Mouse (Mus musculus) right cerebral cortex, adult 2 months (tissue): ENCODE results near the gene Qprt.

Experiments
- DNase-seq, 2 experiments: peaks; one replicate each; pipeline ENCODE4 v3.0.0; 2021 to 2022; ENCODE audit warnings: low spot score in 2 of 2

Qprt gene

DNA sequence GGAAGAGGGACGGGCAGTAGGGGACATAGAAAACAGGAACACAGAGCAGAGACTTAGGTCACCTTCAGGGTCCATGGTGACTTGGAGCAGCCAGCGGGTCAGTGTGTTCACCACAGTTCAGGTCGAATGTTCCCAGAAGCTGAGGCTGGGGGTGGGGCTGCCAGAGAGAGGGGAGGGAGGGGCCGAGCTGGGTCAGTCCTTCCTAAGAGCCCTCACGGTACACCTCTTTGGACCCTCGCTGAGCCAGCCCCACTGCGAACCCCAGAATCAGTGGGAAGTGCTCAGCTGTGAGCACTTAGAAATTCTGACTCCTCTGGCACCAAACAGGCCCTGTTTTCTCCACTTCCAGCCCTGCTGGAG, at the start of gene Qprt:
Gene Qprt (minus strand): TSS at position 316 of the 360 bp plus-strand sequence.
- DNase-seq: no peak

DNA sequence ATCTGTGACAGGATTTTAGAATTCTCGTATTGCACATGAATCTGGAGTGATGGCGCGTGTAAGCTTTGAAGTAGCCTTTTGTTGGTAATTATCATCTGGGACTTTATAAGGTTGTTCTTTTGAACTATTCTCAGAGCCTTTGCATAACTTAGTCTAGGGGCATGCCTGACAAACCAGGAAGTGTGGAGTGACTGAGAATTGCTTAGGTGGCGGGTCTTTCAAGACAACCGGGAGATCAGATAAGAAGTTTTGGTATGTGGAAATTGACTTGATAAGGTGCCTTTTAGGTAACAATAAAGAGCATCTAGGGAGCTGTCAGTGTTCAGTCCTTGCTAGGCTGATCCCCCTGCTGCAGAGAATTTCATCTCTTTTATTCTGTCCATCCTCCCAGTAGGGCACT, 44.5 kb upstream of the Qprt start:
- DNase-seq: no peak

DNA sequence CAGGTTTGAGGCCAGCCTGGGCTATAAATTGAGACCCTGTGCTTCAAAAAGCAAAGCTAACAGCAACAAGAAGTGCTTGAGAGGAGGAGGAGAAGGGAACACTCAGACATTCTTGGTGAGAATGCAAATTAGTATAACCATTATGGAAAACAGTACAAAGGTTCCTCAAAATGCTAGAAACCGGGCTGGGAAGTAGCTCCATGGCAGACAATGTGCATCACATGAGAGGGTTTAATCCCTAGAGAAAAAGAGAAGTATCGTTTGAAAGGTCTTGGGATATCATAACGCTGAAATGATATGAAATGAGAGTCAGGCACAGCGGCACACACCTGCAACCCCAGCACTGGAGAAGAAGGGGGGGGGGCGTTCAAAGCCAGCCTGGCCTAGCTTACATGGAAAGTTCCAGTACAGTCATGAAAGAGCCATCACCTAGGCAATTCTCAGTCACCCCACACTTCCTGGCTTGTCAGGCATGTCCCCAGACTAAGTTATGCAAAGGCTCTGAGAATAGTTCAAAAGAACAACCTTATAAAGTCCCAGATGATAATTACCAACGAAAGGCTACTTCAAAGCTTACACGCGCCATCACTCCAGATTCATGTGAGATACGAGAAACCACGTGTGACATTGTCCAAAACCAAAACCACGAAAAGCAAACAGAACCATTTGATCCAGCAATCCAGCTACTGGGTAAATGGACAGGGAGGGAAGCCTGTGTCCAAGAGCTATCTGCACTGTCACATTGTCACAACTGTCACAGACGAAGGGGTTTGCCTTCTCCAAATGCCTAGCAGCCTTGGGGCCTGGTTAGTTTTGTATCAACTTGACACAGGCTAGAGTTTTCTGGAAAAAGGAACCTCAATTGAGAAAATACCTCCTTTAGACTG, 43.8 kb upstream of the Qprt start:
- DNase-seq: no peak

DNA sequence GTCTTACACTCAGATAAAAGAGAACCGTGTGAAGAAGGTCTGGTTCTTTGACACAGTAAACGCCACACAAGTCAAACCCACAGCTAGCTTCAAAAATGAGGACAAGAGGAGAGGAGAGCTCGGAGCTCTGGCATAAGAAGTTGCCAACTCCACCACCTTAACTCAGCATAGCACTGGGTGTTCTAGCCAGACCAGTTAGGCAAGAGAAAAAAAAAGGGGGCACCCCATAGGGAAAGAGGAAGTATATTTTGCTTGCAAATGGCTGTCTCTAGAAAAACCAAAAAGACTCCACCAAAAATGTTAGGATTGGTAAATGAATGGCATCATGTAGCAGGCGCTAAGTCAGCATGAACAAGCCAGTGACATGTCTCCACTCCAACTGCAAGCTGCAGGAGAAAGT, 42.0 kb upstream of the Qprt start:
- DNase-seq: no peak

DNA sequence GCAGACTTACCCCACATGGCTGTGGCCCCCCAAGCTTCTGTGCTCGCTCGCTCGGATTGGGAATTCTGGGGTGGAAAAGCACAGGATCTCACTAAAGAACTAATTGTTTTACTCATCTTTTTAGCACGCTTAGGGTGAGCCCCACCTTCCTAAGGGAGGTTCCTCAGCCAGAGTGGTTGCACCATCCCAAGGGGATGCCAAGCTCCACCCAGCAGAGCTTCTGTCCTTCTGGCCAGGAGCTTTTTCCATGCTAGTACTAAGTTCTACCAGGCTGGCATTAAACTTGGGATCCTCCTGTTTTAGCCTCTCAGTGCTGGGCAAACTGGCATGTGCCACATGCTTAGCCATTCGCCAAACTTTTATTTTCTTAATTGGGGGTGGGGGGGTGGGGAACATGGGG, 40.5 kb upstream of the Qprt start:
- no peak for DNase-seq

DNA sequence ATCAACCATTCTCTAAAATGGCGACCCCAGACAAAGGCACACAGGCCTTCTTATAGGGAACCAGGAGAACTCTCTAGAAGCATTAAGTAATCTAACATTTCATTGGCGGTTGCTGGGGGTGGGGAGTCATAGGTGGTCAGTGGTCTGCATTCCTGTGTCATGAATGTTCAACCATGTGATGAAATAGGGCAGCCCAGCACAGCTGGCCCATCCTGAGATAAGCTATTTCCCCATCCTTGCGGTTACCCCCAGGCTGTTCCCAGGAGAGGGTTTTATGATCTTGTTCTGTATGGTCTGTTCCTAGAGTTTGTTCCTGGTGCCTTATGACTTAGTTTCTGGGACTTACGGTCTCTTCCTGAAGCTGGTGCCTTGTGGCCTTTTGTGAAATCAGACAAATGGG, 35.5 kb upstream of the Qprt start:
- DNase-seq: no peak

DNA sequence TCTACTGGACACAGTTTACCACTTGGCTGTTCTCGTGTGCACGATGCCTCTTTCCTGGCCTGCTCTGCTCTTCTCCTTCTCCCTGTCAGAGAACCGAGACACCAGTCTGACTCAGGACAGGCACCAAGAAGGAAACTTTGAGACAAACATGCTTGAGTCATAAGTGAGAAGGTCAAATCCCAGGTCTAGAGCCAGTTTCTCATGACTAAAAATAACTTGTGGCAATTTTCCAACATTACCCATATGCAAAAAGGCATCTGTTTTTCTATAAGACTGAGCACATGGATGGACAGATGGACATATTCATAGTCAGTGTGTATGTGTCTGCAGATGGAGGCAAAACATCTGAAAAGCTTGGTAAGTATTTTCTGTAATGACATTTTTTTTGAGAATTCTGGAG, 31.5 kb upstream of the Qprt start:
- no peak for DNase-seq

DNA sequence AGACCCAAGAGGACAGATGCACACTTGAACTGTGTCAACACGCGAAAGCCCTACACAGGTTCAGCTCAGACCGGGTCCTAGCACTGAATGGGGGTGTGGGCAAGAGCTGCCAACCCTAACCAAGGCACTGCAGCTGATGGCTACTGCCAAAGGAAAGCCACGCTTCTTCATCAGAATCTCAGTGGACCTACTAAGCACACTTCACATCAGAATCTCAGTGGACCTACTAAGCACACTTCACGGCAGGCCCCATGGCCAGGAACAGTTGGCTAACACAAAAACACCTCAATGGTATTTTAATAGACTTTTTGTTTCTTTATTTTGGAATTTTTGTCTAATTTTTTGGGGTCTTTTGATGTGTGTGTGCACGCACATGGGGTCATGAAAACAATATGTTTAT, 30.4 kb upstream of the Qprt start:
- DNase-seq: no peak

DNA sequence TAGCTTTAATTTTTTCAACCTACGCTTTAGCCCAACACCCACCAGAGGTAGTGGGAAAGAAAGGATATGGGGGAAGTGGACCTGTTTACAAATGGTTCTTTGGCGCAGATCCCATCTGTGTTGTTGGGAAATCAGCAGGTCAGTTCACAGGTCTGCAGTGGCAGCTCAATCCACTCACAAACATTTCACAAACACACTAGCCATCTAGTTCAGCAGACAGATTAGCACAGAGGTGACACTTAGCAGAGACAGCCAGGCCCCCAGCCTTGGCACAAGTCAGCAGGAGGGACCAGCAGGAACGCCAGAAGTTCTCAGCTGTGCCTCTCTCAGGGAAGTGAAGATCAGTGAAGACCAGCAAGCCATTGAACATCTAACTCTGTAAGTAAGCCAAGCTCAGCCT, 25.9 kb upstream of the Qprt start:
- no peak for DNase-seq

DNA sequence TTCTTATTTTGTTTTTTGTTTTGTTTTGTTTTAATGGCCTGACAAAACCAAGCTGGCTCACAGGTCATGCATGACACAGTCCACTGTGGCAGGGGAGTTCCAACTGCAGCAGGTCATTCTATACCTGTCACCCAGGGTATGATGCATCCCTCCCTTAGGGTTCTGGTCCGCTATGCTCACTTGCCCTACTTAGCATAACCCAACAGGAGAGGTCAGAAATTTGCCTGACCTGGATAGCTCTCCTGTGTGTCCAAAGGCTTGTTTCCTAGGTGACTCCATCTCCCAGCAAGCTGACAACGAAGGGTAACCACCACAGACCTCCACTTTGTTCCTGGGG, 24.2 kb upstream of the Qprt start:
- no peak for DNase-seq

DNA sequence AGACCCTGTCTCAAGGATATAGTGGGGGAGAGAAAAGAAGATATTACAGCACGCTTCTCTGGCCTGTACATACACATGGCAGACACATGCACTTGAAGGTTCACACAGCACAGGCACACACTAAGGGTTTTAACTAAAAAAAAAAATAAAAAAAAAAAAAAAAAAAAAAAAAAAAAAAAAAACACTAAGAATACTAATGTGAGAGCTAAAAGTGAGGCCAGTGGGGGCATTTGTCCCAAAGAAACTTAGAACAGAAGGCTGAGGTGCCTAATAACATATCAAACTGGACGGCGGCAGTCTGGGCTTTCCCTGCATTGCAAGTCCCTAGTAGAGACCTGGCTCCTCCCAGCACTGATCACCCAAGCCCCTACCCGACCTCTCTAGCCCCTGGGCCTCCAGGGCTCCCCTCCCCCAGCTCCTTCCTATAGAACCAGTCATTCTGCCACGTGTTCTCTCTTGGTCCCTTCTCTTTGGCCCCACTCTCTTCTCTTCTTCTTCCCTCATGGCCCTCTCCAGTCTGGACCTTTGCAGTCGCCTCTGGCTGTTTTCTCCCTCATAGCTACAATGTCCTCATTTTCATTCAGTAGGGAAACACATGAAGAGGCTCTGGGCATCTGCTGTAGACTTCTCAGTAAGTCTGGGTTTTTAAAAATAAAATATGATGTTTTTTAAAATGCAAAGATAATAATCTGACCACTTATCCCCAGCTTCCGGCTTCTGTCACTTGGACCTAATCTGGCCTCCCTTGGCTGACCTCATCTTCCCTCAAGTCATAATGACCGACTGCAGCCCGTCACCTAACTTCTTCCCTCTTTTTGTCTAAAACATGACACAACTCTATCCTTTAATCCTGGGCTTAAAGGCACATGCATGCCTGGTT, 23.6 kb upstream of the Qprt start:
- DNase-seq: no peak

DNA sequence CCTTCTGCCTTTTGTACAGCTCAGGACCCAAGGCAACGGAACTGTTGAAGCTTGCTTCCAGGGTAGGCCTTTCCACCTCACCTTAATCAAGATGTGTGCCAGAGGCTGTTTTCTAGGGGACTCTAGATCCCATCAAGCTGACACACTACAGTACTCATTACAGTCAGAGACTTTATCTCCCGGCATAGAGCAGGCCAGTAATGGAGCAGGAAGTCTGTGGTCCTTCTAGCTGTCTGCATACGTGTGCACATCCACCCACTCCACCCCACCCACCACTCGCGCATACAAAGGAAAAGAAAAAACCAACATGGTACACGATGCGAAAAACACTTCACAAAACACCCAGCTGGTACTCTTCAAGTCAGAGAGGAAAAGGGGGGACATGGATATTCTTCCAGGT, 22.4 kb upstream of the Qprt start:
- no peak for DNase-seq

DNA sequence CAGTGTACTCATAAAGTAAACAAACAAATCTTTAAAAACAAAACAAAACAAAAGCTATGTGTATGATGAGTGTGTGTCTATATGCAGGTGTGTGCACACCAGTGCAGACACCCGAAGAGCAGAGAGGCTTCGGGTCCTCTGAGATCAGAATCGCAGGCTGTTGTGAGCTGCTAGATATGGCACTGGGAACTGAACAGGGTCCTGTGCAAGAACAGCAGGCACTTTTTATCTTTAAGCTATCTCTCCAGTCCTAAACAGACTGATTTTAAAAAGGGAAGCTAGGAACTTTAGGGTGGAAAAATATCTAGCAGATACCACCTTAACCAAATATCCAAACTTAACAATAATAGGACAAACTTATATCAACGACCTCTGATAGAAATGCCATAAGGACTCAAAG, 20.6 kb upstream of the Qprt start:
- no peak for DNase-seq

DNA sequence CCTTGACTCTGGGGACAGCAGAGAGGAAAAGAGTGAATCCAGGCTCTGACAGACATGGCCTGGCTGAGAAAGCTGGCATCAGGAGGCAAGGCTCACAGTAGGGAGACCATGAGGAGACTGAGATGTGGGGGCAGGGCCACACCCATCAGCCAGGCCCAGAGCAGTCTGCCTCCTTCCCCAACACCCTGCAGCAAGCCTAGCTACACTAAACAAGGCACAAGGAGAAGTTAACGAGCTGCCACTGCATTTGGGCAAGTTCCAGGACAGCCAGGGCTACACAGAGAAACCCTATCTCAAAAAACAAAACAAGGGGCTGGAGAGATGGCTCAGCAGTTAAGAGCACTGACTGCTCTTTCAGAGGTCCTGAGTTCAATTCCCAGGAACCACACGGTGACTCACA, 20.2 kb upstream of the Qprt start:
- no peak for DNase-seq

DNA sequence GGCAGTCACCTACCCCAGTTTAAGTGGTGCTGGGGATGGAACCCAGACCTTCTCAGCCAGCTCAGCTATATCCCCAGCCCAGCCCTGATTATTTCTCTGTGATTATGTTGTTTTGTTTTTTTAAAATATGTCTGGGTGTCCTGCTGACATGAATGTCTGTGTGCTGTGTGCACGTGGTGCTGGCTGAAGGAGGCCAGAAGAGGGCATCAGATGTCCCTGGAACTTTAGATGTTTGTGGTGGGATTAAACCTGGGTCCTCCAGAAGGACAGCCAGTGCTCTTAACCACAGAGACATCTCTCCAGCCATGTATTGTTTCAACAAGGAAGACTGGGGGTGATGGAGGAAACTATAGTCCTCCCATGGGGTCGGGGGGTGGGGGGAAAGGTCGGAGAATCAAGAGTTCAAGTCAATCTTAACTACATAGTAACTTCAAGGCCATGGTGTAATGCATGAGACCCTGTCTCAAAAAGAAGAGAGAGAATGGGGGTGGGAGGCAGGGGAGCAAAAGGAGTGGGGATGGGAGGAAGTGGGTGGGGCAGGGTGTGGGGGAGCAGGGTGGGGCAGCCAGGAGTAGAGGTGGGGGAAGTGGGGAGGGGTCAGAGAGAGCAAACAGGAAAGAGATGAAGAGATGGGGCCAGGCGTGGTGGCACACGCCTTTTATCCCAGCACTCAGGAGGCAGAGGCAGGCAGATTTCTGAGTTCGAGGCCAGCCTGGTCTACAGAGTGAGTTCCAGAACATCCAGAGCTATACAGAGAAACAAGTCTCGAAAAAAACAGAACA, 18.8 kb upstream of the Qprt start:
- no peak for DNase-seq

DNA sequence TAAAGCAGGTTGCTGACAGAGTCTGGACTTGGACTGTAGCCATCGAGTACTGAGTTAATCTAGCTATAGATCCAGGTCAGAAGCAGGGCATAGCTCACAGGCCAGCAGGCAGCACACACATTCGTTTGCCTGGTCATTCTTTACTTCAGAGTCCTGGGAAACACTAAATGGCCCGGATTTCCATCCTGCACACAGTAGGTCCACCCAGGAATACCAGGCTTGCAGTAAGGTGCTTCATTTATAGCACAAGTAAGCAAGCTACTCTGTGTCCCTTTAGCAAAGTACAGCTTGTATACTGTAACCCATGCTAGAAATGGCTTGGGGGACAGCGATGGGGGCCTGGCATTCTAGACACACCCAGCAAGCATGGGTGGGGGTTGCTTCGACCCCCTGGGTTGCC, 17.5 kb upstream of the Qprt start:
- DNase-seq: no peak

DNA sequence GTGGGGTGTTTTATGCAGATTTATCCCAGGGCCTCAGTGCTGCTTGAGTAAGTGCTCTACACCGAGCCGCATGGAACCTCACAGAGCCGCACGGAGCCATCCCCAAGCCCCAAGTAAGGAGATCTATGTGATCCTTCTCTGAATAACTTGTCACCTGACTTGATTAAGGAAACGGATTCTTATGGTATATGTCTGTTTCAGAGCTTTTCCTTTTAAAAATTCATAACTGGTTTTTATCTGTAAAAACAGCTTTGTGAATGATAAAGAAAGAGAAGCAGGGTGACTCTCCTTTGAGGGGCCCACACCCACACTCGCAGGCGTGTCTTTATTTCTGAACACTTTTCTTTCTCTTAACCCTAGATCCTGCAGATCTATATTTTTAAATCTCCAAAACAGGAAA, 17.1 kb upstream of the Qprt start:
- no peak for DNase-seq

DNA sequence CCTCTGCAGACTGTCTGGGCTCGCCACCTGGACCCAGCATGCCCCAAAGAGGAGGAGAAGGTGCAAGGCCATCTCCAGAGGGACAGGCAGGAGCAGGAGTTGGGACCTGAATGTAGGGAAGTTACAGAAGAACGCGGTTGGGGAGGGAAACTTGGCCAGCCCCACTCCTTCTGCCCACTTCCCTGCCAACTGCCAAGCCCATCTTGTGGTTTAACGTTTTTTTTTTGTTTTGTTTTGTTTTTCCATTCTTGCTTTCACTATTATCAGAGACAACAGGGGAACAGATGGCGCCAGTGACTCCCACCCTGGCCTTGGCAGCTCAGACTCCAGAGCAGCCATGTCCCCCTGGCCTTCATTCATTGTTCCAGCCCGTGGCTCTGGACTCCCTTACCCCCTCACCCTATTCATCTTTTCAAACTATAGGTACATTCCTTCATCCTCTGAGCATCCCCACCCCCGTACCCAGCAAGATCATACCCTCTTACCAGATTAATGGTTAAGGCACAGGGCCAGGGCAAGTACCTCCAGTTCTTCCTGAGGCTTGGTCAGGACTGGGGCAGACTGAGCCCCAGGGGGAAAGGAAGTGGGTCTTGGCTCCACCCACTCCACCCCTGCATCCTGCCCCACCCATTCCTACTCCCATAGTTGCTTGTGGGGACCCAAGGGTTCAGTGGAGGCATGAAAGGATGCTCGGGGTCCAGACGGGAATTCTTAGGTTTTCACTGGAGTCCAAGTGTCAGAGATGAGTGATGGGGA, 15.4 kb upstream of the Qprt start, which contains the start of gene Spn:
Gene Spn (minus strand): TSS at position 562 of the 756 bp plus-strand sequence.
- DNase-seq: no peak

DNA sequence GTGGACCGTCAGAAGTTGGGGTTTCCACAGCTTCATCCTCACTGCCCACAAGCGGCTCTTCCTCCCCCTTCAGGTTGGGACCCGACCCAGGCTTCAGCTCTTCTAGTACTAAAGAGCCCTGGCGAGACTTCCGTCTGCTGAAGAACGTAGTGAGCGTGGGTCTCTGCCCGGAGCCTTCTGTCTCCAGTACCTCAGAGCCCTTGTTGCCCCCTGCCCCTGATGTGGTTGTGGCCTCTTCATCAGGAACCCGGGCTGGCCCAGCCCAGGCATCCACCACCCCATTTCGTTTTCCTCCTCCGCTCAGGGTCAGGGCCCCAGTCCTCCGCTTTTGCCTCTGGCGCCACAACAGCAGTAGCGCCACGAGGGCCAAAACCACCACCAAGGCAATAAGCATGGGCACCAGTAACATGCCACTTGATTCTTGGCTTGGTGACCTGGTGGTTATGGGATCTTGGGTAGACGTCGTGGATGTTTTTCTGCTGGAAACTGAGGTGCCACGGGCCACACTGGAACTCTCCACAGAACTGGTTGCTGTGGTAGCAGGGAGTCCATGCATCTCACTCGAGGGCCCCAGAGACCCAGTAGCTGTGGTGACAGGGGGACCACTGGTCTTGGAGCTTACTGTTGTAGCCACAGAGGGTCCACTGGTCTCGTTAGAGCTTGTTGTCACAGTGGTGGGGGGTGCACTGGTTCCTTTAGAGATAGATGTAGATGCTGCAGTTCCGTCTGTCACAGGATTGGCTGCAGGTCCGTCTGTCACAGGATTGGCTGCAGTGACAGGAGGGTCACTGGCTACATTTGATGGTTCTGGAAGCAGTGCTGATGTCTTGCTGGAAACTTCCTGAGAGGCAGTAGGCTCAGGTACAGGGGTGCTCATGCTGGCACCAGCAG, 14.4 kb upstream of the Qprt start:
- DNase-seq: no peak

DNA sequence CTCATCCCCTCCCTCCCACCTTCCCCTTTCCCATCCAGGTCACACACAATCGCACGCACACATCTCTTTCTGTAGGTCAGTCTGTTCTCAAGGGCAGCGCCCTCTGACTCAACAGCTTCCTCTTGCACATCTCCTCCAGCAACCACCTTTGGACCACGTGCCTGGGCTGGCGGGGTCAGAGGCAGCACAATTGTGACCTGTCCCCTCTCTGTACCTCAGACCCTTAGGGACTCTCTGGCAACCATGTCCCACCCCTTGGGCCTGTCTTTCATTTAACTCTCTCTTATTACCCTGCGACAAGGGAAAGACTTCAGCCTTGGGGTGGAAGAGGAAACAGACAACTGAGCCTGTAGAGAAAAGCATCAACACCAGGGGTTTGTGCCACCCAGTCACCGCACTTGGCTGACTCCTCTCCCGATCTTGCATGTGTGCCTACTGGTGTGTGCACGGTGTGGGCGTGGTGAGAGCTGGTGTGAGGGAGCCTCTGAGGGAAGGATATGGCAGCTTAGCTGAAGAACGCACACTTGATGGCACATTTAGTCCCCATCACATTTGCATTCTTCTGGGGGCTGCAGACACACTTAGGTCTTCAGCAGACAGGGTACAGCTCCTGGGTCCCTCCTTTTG, 12.9 kb upstream of the Qprt start:
- DNase-seq: peak; percentile 12 to 22
